Mouse (Mus musculus) liver, embryonic 14.5 days (tissue): ENCODE results near the gene Dmp1.

Experiments used
- CTCF ChIP-seq: IDR thresholded peaks from 2 replicates; pipeline ENCODE4 v1.5.1; 2016; ENCODE audit warnings: antibody characterized with exemption, low read depth, control low read depth
- EP300 ChIP-seq: IDR thresholded peaks from 2 replicates; pipeline ENCODE4 v1.6.1; 2016; ENCODE audit warnings: antibody characterized with exemption, low read depth

DNA sequence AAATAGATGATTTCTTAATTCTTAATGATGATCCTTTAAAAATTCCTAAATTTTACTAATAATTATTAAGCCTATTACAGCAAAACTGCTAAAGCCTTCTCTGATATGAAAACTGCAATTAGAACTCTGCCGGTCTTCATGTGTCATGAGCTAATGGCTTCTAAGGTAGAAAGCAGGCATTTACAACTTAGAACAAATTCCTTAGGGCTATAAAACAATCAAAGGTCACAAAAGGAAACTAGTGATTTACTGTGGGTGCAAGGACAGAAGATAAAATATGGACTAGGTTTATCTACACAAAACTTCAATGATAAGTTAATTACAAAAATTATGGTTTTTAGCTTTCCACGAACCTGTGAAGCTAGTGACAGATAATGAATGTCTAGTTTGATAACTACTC, 41.8 kb downstream of the Dmp1 start:
- TF ChIP-seq CTCF: no peak
- no peak for TF ChIP-seq EP300
